Mouse (Mus musculus) stomach, postnatal 0 days (tissue): ENCODE measurements around the gene Dot1l.

Experiments
- CTCF ChIP-seq: IDR thresholded peaks from 2 replicates; pipeline ENCODE4 v1.5.1; 2016; ENCODE audit warnings: antibody characterized with exemption, low read depth, mild to moderate bottlenecking, moderate library complexity
- EP300 ChIP-seq: optimal IDR thresholded peaks from 2 replicates; pipeline ENCODE3; 2016; ENCODE audit warnings: antibody characterized with exemption

- TF ChIP-seq CTCF (no peak), EP300 (no peak)
These were observed 20.7 kb downstream of the Dot1l start for GRCm38 (mm10) chr10:80775731-80776130.
